Mouse (Mus musculus) small intestine, adult 2 months (tissue): ENCODE results near the gene Asap2. TPM values are rescaled to one million over a fixed set of nuclear protein-coding genes. Genes with fewer than 3 reads are reported as not detected.

ENCODE experiments used
- H3K27ac ChIP-seq: fragments of 200-500 bp; 2 replicates; pipeline ENCODE4 v1.5.1; 2012; ENCODE audit warnings: low read depth, low read length, control low read depth, inconsistent platforms; ENCODE audit not compliant: insufficient read depth
- H3K27me3 ChIP-seq: fragments of 200-500 bp; 2 replicates; pipeline ENCODE4 v1.6.1; 2012; ENCODE audit warnings: mild to moderate bottlenecking, moderate library complexity, low read length, inconsistent platforms; ENCODE audit not compliant: control insufficient read depth, insufficient read depth
- H3K36me3 ChIP-seq: fragments of 200-500 bp; 2 replicates; pipeline ENCODE4 v1.6.1; 2012; ENCODE audit warnings: mild to moderate bottlenecking, low read length, control low read depth, inconsistent platforms; ENCODE audit not compliant: control insufficient read depth, insufficient read depth
- H3K4me1 ChIP-seq: fragments of 200-500 bp; 2 replicates; pipeline ENCODE4 v1.6.1; 2012; ENCODE audit warnings: low read length, inconsistent platforms, mixed read lengths; ENCODE audit not compliant: control insufficient read depth, insufficient read depth, insufficient read length
- H3K4me3 ChIP-seq: fragments of 200-500 bp; 2 replicates; pipeline ENCODE4 v1.5.1; 2012; ENCODE audit warnings: low read depth, mild to moderate bottlenecking, control low read depth, inconsistent platforms, low read length, moderate library complexity
- CTCF ChIP-seq: fragments of 200-500 bp; IDR thresholded peaks from 2 replicates; pipeline ENCODE4 v1.5.1; 2012; ENCODE audit warnings: low read depth, mild to moderate bottlenecking, control low read depth, inconsistent platforms, low read length, moderate library complexity, mixed read lengths; ENCODE audit not compliant: insufficient replicate concordance, insufficient read length; ENCODE audit errors: extremely low read depth
- POLR2A ChIP-seq: fragments of 200-500 bp; IDR thresholded peaks from 2 replicates; pipeline ENCODE4 v1.6.1; 2012; ENCODE audit warnings: low read depth, mild to moderate bottlenecking, control low read depth, inconsistent platforms, low read length, moderate library complexity
- WGBS: fragments of 180-500 bp; shearing (Covaris S2); methylation state at CpG from one replicate; pipeline ENCODE4 v1.1.7; 2018; 5-methylcytosine and 5-hydroxymethylcytosine counted together
- polyA plus RNA-seq: library from polyadenylated mRNA; depleted of rRNA; stranded (reverse); fragments of >200 nt; gene quantifications from 2 replicates; pipeline ENCODE4 v1.2.3, GENCODE M21; 2012

Asap2 gene
- polyA plus RNA-seq, 1 experiment, result 25.3 TPM

- Histone ChIP-seq H3K4me3 (no peak overlapping the region), H3K27ac (no peak overlapping the region), H3K27me3 (no peaks in the 10 kb centered on the region), H3K36me3 (peaks cover 38% of the 10 kb centered on the region), H3K4me1 (no peaks in the 10 kb centered on the region)
- 89% methylated on average over 6 of the region's 6 CpGs for WGBS
- TF ChIP-seq CTCF (peak; percentile 61; the same call in 1 of the 2 replicates), POLR2A (no peak)
Observed at GRCm38 (mm10) chr12:21260494-21261256, 270.4 kb downstream of the Asap2 start.

GRCm38 (mm10) chr12:21261521-21261920, 271.3 kb downstream of the Asap2 start:
- 88% methylated on average over 4 of the region's 4 CpGs for WGBS
- TF ChIP-seq POLR2A, result no peak
- TF ChIP-seq CTCF, result no peak
- Histone ChIP-seq H3K36me3 (peaks cover 38% of the 10 kb centered on the region), H3K4me1 (no peaks in the 10 kb centered on the region), H3K27ac (no peak overlapping the region), H3K27me3 (no peaks in the 10 kb centered on the region), H3K4me3 (no peak overlapping the region)

GRCm38 (mm10) chr12:21263256-21263655, 273.0 kb downstream of the Asap2 start:
- Histone ChIP-seq H3K36me3 (peaks cover 44% of the 10 kb centered on the region), H3K27ac (no peak overlapping the region), H3K27me3 (no peaks in the 10 kb centered on the region), H3K4me1 (no peaks in the 10 kb centered on the region), H3K4me3 (no peak overlapping the region)
- no peak for TF ChIP-seq POLR2A
- TF ChIP-seq CTCF, result no peak
- 94% methylated on average over 5 of the region's 5 CpGs for WGBS

DNA sequence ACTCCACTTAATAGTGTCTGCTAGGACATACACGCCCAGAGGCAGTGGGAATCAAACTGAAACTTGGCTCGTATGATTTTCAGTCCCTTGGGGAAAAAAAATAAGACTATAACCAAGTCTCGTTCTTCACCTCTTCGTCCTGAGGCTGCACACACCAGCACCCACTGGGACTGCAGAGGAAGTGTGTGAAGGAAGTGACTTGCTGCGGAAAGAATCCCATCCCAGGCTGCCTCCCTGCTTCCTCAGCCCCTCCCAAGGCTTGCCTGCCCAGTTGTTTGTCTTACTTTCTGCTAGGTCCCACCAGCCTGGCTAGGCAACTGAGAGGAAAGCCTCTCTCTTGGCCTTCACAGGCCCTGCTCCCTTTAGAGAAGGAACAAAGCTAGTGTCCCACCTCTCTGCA, 274.0 kb downstream of the Asap2 start:
- Histone ChIP-seq H3K4me1 (no peaks in the 10 kb centered on the region), H3K36me3 (peaks cover 44% of the 10 kb centered on the region), H3K27me3 (no peaks in the 10 kb centered on the region), H3K27ac (peak overlapping the region; percentile 51; the same call in 1 of the 2 replicates), H3K4me3 (no peak overlapping the region)
- TF ChIP-seq CTCF (no peak), POLR2A (no peak)
- WGBS, result 63% methylated on average over 5 of the region's 5 CpGs

DNA sequence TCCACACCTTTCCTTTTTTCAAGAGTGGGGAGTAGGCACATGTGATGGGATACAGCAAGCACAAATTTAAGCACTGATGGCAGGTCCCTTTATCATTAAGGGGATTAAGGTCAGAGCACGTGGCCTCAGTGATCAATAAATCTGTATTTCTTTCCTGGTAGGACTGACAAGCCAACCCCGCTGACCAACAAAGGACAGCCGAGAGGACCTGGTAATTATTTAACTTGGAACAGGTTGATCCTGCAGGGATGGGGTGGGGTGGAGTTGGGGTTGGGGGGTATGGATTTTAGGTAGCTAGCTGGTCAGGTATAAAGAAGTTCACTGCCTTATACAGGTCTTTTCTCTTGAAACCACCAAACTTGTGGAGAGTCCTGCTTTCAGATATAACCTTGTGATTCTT, 274.7 kb downstream of the Asap2 start:
- Histone ChIP-seq H3K4me1 (no peaks in the 10 kb centered on the region), H3K27ac (no peak overlapping the region), H3K27me3 (no peaks in the 10 kb centered on the region), H3K36me3 (peaks cover 47% of the 10 kb centered on the region), H3K4me3 (no peak overlapping the region)
- TF ChIP-seq POLR2A, result no peak
- TF ChIP-seq CTCF, result no peak
- WGBS, result 58% methylated on average over 3 of the region's 3 CpGs

DNA sequence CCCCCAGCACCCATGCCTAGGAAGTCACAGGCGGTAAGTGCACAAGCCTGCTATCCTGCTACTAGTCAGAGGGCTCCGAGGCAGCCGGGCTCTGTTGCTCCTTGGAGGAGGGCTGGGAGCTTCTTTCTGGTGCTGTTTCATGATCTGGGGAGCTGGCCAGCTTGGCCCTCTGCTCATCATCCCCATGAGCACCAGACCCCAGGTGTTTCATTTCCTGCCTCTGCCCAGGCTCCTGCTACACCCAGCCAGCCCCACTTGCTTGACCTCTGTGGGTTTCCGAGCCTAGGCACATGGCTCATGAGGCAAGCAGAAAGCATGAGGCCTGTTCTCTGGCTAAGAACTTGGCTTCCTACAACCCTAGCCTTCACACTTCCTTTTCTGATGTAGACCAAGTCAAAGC, 275.2 kb downstream of the Asap2 start:
- WGBS, result 84% methylated on average over 4 of the region's 4 CpGs
- TF ChIP-seq POLR2A (no peak), CTCF (no peak)
- Histone ChIP-seq H3K27me3 (no peaks in the 10 kb centered on the region), H3K4me1 (no peaks in the 10 kb centered on the region), H3K4me3 (no peak overlapping the region), H3K27ac (no peak overlapping the region), H3K36me3 (peaks cover 51% of the 10 kb centered on the region)

DNA sequence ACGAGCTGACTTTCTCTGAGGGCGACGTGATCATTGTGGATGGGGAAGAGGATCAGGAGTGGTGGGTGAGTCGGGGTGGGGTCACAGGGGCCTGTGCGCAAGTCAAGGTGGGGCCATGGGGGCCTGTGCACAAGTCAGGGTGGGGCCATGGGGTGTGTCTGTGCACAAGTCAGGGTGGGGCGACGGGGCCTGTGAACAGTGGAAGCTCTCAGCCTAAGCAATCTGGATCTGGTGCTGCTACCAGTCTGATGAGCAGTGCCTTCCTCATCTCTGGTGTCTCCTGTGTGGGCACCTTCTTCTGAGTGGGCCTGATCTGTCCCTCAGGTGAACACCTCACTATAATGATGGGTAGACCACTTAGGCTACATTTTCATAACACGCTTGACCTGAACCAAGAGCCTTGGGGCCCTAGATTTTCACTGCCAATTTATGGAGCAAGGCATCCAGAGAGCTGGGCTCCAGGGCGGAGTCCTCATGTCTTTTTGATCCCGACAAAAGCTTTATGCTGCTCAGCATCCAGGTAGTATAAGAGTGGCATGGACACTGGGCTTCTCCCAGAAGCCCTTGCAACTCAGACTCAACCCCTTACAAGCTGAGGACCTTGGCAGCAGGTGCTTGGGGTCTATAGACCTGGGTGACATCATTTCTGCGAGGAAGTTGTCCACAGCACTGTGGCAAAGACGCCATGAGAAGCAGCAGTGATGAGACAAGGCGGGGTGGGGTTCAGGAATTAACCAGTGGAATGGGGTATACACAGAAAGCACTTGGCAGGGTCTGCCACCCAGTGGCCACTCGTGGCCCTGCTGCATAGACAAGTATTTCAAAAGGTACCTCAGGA, 275.9 kb downstream of the Asap2 start:
- Histone ChIP-seq H3K27ac (no peak overlapping the region), H3K4me1 (no peaks in the 10 kb centered on the region), H3K27me3 (no peaks in the 10 kb centered on the region), H3K4me3 (no peak overlapping the region), H3K36me3 (peaks cover 56% of the 10 kb centered on the region)
- TF ChIP-seq CTCF (peak; percentile 77; the same call in 1 of the 2 replicates), POLR2A (no peak)
- 66% methylated on average over 14 of the region's 14 CpGs for WGBS
